8 mouse cellular contexts compared by ENCODE assay signal in genomic region chr8:114439334-114440204, GRCm38 (mm10). TPM values are rescaled to one million over a fixed set of nuclear protein-coding genes. Genes with fewer than 3 reads are reported as not detected.
A peak's percentile ranks its signal among the peaks of the same experiment; 100 is the strongest.
DNase-seq lines count a peak whose midpoint lies in the region; ATAC-seq and TF ChIP-seq lines count a peak whose summit lies in the region.

Wwox (plus strand) TSS chr8:114439655.

- peak within 1 kb of the TSS; percentile 75 for H3K4me3 ChIP-seq in embryonic facial prominence, embryonic 13.5 days
- H3K4me3 ChIP-seq in kidney, adult 2 months (ENCODE audit: insufficient read depth, low read depth, low read length): peak within 1 kb of the TSS; percentile 59
- H3K4me3 ChIP-seq in limb, embryonic 12.5 days (replicated peaks): peak within 1 kb of the TSS; percentile 67
- H3K4me3 ChIP-seq in midbrain, embryonic 15.5 days: peak within 1 kb of the TSS; percentile 72
- peak within 1 kb of the TSS; percentile 87 for H3K4me3 ChIP-seq in spleen, adult 2 months (ENCODE audit: extremely low read depth, insufficient read depth, insufficient read length)

- peak within 1 kb of the TSS; percentile 80 for H3K9ac ChIP-seq in embryonic facial prominence, embryonic 13.5 days
- H3K9ac ChIP-seq in limb, embryonic 12.5 days (replicated peaks): peak within 1 kb of the TSS; percentile 79
- H3K9ac ChIP-seq in midbrain, embryonic 15.5 days: peak within 1 kb of the TSS; percentile 77

- no peaks in the 10 kb centered on the region for H3K36me3 ChIP-seq in embryonic facial prominence, embryonic 13.5 days
- no peaks in the 10 kb centered on the region for H3K36me3 ChIP-seq in kidney, adult 2 months (ENCODE audit: control insufficient read depth, insufficient read depth, low read length)
- H3K36me3 ChIP-seq in limb, embryonic 12.5 days: no peaks in the 10 kb centered on the region
- no peaks in the 10 kb centered on the region for H3K36me3 ChIP-seq in midbrain, embryonic 15.5 days (replicated peaks)
- H3K36me3 ChIP-seq in spleen, adult 2 months (ENCODE audit: control insufficient read depth, insufficient read depth, low read length): no peaks in the 10 kb centered on the region

- TF ChIP-seq CTCF in kidney, adult 2 months (conservative IDR thresholded peaks at IDR 0.05; ENCODE audit: insufficient read depth, insufficient read length, low read depth, low read length): peak; percentile 72
- TF ChIP-seq CTCF in spleen, adult 2 months (IDR thresholded peaks at IDR 0.05; ENCODE audit: extremely low read depth, insufficient read depth, insufficient read length, insufficient replicate concordance): peak; percentile 87

- peaks cover 7% of the 10 kb centered on the region for H3K4me1 ChIP-seq in embryonic facial prominence, embryonic 13.5 days
- no peaks in the 10 kb centered on the region; the same call in 1 of the 2 replicates for H3K4me1 ChIP-seq in kidney, adult 2 months (ENCODE audit: control insufficient read depth, insufficient read depth, low read length)
- peaks cover 9% of the 10 kb centered on the region for H3K4me1 ChIP-seq in limb, embryonic 12.5 days (replicated peaks)
- peaks cover 11% of the 10 kb centered on the region for H3K4me1 ChIP-seq in midbrain, embryonic 15.5 days
- H3K4me1 ChIP-seq in spleen, adult 2 months (ENCODE audit: control insufficient read depth, insufficient read depth, insufficient read length): peaks cover 2% of the 10 kb centered on the region; the same call in 1 of the 2 replicates

- peak within 1 kb of the TSS; percentile 71; the same call in 1 of the 2 replicates for H3K27ac ChIP-seq in embryonic facial prominence, embryonic 13.5 days
- peak within 1 kb of the TSS; percentile 6; the same call in 1 of the 2 replicates for H3K27ac ChIP-seq in kidney, adult 2 months (ENCODE audit: insufficient read depth, low read depth, low read length)
- H3K27ac ChIP-seq in limb, embryonic 12.5 days: peak within 1 kb of the TSS; percentile 71; the same call in 1 of the 2 replicates
- H3K27ac ChIP-seq in midbrain, embryonic 15.5 days: peak within 1 kb of the TSS; percentile 77
- H3K27ac ChIP-seq in spleen, adult 2 months (ENCODE audit: insufficient read depth, low read length): peak within 1 kb of the TSS; percentile 76

- H3K27me3 ChIP-seq in embryonic facial prominence, embryonic 13.5 days: no peaks in the 10 kb centered on the region
- no peaks in the 10 kb centered on the region for H3K27me3 ChIP-seq in kidney, adult 2 months (replicated peaks; ENCODE audit: control insufficient read depth, insufficient read depth, low read length)
- H3K27me3 ChIP-seq in limb, embryonic 12.5 days: no peaks in the 10 kb centered on the region
- H3K27me3 ChIP-seq in midbrain, embryonic 15.5 days (replicated peaks): no peaks in the 10 kb centered on the region
- no peaks in the 10 kb centered on the region for H3K27me3 ChIP-seq in spleen, adult 2 months (ENCODE audit: control insufficient read depth, insufficient read depth, low read length)

- peak within 1 kb of the TSS; percentile 87 for H3K4me2 ChIP-seq in embryonic facial prominence, embryonic 13.5 days
- peak within 1 kb of the TSS; percentile 84 for H3K4me2 ChIP-seq in limb, embryonic 12.5 days
- H3K4me2 ChIP-seq in midbrain, embryonic 15.5 days: peak within 1 kb of the TSS; percentile 90

- peak; percentile 94 for ATAC-seq in embryonic facial prominence, embryonic 13.5 days (ENCODE audit: insufficient number of reproducible peaks, insufficient read depth, low FRiP score, low TSS enrichment, low read depth)
- ATAC-seq in limb, embryonic 12.5 days (ENCODE audit: insufficient number of reproducible peaks, insufficient read depth, low FRiP score, low TSS enrichment, low read depth): peak; percentile 96
- peak; percentile 99 for ATAC-seq in midbrain, embryonic 15.5 days (replicated peaks)

- peak; percentile 25 for TF ChIP-seq POLR2A in kidney, adult 2 months (IDR thresholded peaks at IDR 0.05; ENCODE audit: low read depth, low read length)
- TF ChIP-seq POLR2A in spleen, adult 2 months (IDR thresholded peaks at IDR 0.05; ENCODE audit: low read depth, low read length): peak; percentile 24; the same call in 1 of the 2 replicates

- DNase-seq in 3134 (ENCODE audit: extremely low read depth, insufficient read length, low spot score): peak; percentile 96
- peak; percentile 98 to 99 for DNase-seq in adrenal gland, postnatal 36 days
- peak; percentile 99 to 100 for DNase-seq in heart, adult 18-20 months
- peak; percentile 99 for DNase-seq in kidney, adult 2 months
- peak; percentile 96 for DNase-seq in spleen, adult 2 months (ENCODE audit: low read depth in 1 of 2, low spot score in 2 of 2)

- WGBS in embryonic facial prominence, embryonic 13.5 days: under 1% methylated on average over 54 of the region's 54 CpGs
- WGBS in kidney, adult 2 months: under 1% methylated on average over 54 of the region's 54 CpGs
- under 1% methylated on average over 54 of the region's 54 CpGs for WGBS in limb, embryonic 12.5 days
- 1% methylated on average over 54 of the region's 54 CpGs for WGBS in midbrain, embryonic 15.5 days
- WGBS in spleen, adult 2 months: under 1% methylated on average over 54 of the region's 54 CpGs

- no peaks in the 10 kb centered on the region for H3K9me3 ChIP-seq in embryonic facial prominence, embryonic 13.5 days
- H3K9me3 ChIP-seq in limb, embryonic 12.5 days: no peaks in the 10 kb centered on the region
- no peaks in the 10 kb centered on the region for H3K9me3 ChIP-seq in midbrain, embryonic 15.5 days

RNA-seq across cellular contexts. Expression of gene Wwox, which starts in this region (rescaled TPM):
- total RNA-seq in adrenal gland, postnatal 36 days (2021): 10 to 100 TPM; 27.3 to 28.0 TPM
- polyA plus RNA-seq in embryonic facial prominence, embryonic 13.5 days (2015; fragmentation: Nextera tagmentation; extraction: Ambion mirVana): 11.5 and 13.9 TPM in 2 replicates
- 1 to 10 TPM; 3.8 to 5.3 TPM for total RNA-seq in heart, adult 18-20 months (2021)
- 14.5 and 15.3 TPM in 2 replicates for polyA plus RNA-seq in kidney, adult 2 months (2012; rRNA removed)
- polyA plus RNA-seq in limb, embryonic 12.5 days (2016; fragmentation: Nextera tagmentation; extraction: Ambion mirVana): 10.2 TPM in 2 replicates
- 13.2 and 13.9 TPM in 2 replicates for polyA plus RNA-seq in midbrain, embryonic 15.5 days (2015; fragmentation: Nextera tagmentation; extraction: Ambion mirVana)
- polyA plus RNA-seq in spleen, adult 2 months (2012; rRNA removed): 3.8 and 4.7 TPM in 2 replicates

Comparison
In these comparisons a context has a peak if more than half of its experiments do, and no peak if none do; other contexts are left out.
1. Peak in every context shown above with its lines: DNase-seq, ATAC-seq, H3K4me3 ChIP-seq and H3K27ac ChIP-seq.
2. RNA of gene Wwox (total RNA-seq): 27.3 to 28.0 TPM in adrenal gland, postnatal 36 days; 3.8 to 5.3 TPM in heart, adult 18-20 months; every median in the first group is over 4 times any median in the second.
3. H3K27ac ChIP-seq: peak in every context shown above with its lines; median percentile 77 in midbrain, embryonic 15.5 days; 76 in spleen, adult 2 months; 71 in embryonic facial prominence, embryonic 13.5 days; 71 in limb, embryonic 12.5 days; 6 in kidney, adult 2 months.